Mouse (Mus musculus) lung, postnatal 0 days (tissue): ENCODE results near the gene Rassf3.
A peak's percentile ranks its signal among the peaks of the same experiment; 100 is the strongest.

Experiments used
- CTCF ChIP-seq: IDR thresholded peaks from 2 replicates; pipeline ENCODE4 v1.5.1; 2016; ENCODE audit warnings: antibody characterized with exemption, mild to moderate bottlenecking
- EP300 ChIP-seq: IDR thresholded peaks from 2 replicates; pipeline ENCODE4 v1.6.1; 2016; ENCODE audit warnings: antibody characterized with exemption, mild to moderate bottlenecking, control low read depth

GRCm38 (mm10) chr10:121436693-121437092, 39.5 kb downstream of the Rassf3 start:
- TF ChIP-seq EP300: 0 out of 2 replicates have a peak, but pooled peaks have one; percentile 22
- TF ChIP-seq CTCF: no peak
